Mouse (Mus musculus) fat pad, adult 2 months (tissue): ENCODE measurements around the gene Ulk4.
A peak's percentile ranks its signal among the peaks of the same experiment; 100 is the strongest.

Experiments
- DNase-seq: peaks from one replicate; pipeline ENCODE4 v3.0.0-alpha.2; 2011; ENCODE audit warnings: low read depth, low spot score; ENCODE audit errors: extremely low read depth

Gene Ulk4

GRCm38 (mm10) chr9:121112131-121112530 is 164.9 kb downstream of the Ulk4 start:
- no peak for DNase-seq

- peak; percentile 11 for DNase-seq
These were observed 168.9 kb downstream of the Ulk4 start for GRCm38 (mm10) chr9:121108110-121108509.

GRCm38 (mm10) chr9:121107643-121108042 is 169.4 kb downstream of the Ulk4 start:
- peak; percentile 82 for DNase-seq

- DNase-seq = no peak
These were observed 169.9 kb downstream of the Ulk4 start for GRCm38 (mm10) chr9:121107101-121107500.

- DNase-seq = no peak
These were observed 175.5 kb downstream of the Ulk4 start for GRCm38 (mm10) chr9:121101516-121101915.

GRCm38 (mm10) chr9:121099453-121099852 is 177.5 kb downstream of the Ulk4 start:
- DNase-seq = no peak

- DNase-seq = no peak
These were observed 183.2 kb downstream of the Ulk4 start for GRCm38 (mm10) chr9:121093760-121094159.

GRCm38 (mm10) chr9:121092568-121092967 is 184.4 kb downstream of the Ulk4 start:
- DNase-seq = no peak

- peak; percentile 3 for DNase-seq
These were observed 185.8 kb downstream of the Ulk4 start for GRCm38 (mm10) chr9:121091016-121091735.

- no peak for DNase-seq
These were observed 189.3 kb downstream of the Ulk4 start for GRCm38 (mm10) chr9:121087661-121088060.

- DNase-seq = no peak
These were observed 192.8 kb downstream of the Ulk4 start for GRCm38 (mm10) chr9:121084191-121084590.

- DNase-seq = no peak
These were observed 196.2 kb downstream of the Ulk4 start for GRCm38 (mm10) chr9:121080834-121081233.

- DNase-seq = no peak
These were observed 196.6 kb downstream of the Ulk4 start for GRCm38 (mm10) chr9:121080413-121080812.

GRCm38 (mm10) chr9:121079388-121080088 is 197.5 kb downstream of the Ulk4 start:
- DNase-seq = no peak

- no peak for DNase-seq
These were observed 200.7 kb downstream of the Ulk4 start for GRCm38 (mm10) chr9:121076291-121076690.

GRCm38 (mm10) chr9:121075246-121075645 is 201.8 kb downstream of the Ulk4 start:
- DNase-seq = no peak

- no peak for DNase-seq
These were observed 202.3 kb downstream of the Ulk4 start for GRCm38 (mm10) chr9:121074726-121075125.

GRCm38 (mm10) chr9:121072127-121072757 is 204.8 kb downstream of the Ulk4 start:
- DNase-seq = no peak

GRCm38 (mm10) chr9:121071461-121072126 is 205.4 kb downstream of the Ulk4 start:
- no peak for DNase-seq

GRCm38 (mm10) chr9:121071050-121071449 is 205.9 kb downstream of the Ulk4 start:
- no peak for DNase-seq

GRCm38 (mm10) chr9:121068115-121068514 is 208.9 kb downstream of the Ulk4 start:
- DNase-seq = no peak
